Mouse (Mus musculus) olfactory bulb, adult 2 months (tissue): Measurements from ENCODE around the gene Ldb2. TPM values are rescaled to one million over a fixed set of nuclear protein-coding genes. Genes with fewer than 3 reads are reported as not detected.

Experiments used
- H3K27ac ChIP-seq: fragments of 200-500 bp; 2 replicates; pipeline ENCODE4 v1.5.1; 2012; ENCODE audit warnings: low read depth, low read length; ENCODE audit not compliant: insufficient read depth
- H3K4me1 ChIP-seq: fragments of 200-500 bp; 2 replicates; pipeline ENCODE4 v1.6.1; 2012; ENCODE audit warnings: low read length; ENCODE audit not compliant: control insufficient read depth, insufficient read depth
- H3K4me3 ChIP-seq: fragments of 200-500 bp; 2 replicates; pipeline ENCODE4 v1.5.1; 2012; ENCODE audit warnings: mild to moderate bottlenecking, low read depth, low read length, moderate library complexity; ENCODE audit not compliant: insufficient read depth
- CTCF ChIP-seq: fragments of 200-500 bp; IDR thresholded peaks from 2 replicates; pipeline ENCODE4 v1.5.1; 2012; ENCODE audit warnings: low read depth, mild to moderate bottlenecking, low read length, moderate library complexity; ENCODE audit not compliant: insufficient read depth
- POLR2A ChIP-seq: fragments of 200-500 bp; IDR thresholded peaks from 2 replicates; pipeline ENCODE4 v1.6.1; 2012; ENCODE audit warnings: mild to moderate bottlenecking, low read depth, low read length, moderate library complexity; ENCODE audit not compliant: insufficient read depth
- WGBS: fragments of 180-500 bp; shearing (Covaris S2); methylation state at CpG from one replicate; pipeline ENCODE4 v1.1.7; 2018; 5-methylcytosine and 5-hydroxymethylcytosine counted together
- polyA plus RNA-seq: library from polyadenylated mRNA; stranded (reverse); fragments of >200 nt; gene quantifications from 2 replicates; pipeline ENCODE4 v1.2.4, GENCODE M21; 2012; ENCODE audit warnings: low replicate concordance; ENCODE audit not compliant: missing spikeins, insufficient read depth, insufficient read length

The Ldb2 gene
- polyA plus RNA-seq, 1 experiment: not detected

GRCm38 (mm10) chr5:44726546-44727476 is 72.7 kb downstream of the Ldb2 start:
- 75% methylated on average over 14 of the region's 14 CpGs for WGBS
- H3K4me3 ChIP-seq: no peak overlapping the region
- H3K4me1 ChIP-seq: peaks cover 6% of the 10 kb centered on the region
- no peak for TF ChIP-seq POLR2A
- no peak for TF ChIP-seq CTCF
- no peak overlapping the region for H3K27ac ChIP-seq

- H3K27ac ChIP-seq: no peak overlapping the region
- WGBS: 74% methylated on average over 2 of the region's 2 CpGs
- no peak overlapping the region for H3K4me3 ChIP-seq
- H3K4me1 ChIP-seq: peaks cover 6% of the 10 kb centered on the region
- TF ChIP-seq CTCF (no peak), POLR2A (no peak)
These were observed 74.0 kb downstream of the Ldb2 start for GRCm38 (mm10) chr5:44725501-44725900.

DNA sequence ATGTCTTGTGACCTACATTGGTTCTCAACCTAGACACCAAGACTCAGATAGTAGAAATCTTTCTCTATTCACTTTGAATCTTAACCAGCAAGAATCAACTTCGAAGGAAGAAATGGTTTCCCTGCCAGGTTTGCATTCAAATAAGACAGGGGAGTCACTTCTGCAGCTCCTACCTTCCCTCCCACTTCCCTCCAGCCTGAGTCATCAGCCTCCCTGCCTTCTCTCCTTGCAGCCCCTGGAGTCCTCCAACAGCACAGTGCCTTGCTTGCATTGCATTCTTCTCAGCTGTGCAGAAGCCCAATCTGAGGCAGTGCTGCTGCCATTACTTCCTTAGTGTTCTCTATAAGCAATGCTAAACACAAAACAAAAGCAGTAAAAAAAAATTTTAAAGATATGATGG is 79.6 kb downstream of the Ldb2 start:
- TF ChIP-seq POLR2A: no peak
- TF ChIP-seq CTCF: no peak
- 53% methylated on average over 1 of the region's 1 CpGs for WGBS
- no peaks in the 10 kb centered on the region for H3K4me1 ChIP-seq

DNA sequence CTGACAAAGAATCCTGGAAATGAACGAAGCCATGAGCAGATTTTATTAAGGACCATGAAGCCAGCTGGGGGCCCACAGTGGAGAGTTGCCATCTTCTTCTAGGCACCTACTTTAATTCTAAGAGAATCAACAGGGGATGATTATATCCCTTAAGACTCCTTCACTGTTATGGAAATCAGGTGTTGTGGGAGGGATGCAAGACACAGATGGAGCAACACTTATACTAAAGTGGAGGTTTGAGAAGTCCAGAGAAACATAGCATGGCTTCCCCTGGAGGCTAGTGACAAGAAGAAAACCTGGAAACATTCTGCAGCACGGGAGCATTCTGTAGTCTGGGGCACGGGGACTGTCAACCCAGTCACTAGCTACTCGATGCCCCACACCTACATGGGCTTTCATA is 85.0 kb downstream of the Ldb2 start:
- no peak overlapping the region for H3K4me3 ChIP-seq
- no peaks in the 10 kb centered on the region for H3K4me1 ChIP-seq
- WGBS: 74% methylated on average over 4 of the region's 4 CpGs
- TF ChIP-seq CTCF (no peak), POLR2A (no peak)
- H3K27ac ChIP-seq: no peak overlapping the region

More for the DNA sequence above, 79.6 kb downstream of the Ldb2 start:
- Histone ChIP-seq H3K27ac (no peak overlapping the region), H3K4me3 (no peak overlapping the region)

GRCm38 (mm10) chr5:44713181-44713789 is 86.2 kb downstream of the Ldb2 start:
- WGBS: 39% methylated on average over 5 of the region's 5 CpGs
- TF ChIP-seq POLR2A (no peak), CTCF (no peak)
- no peak overlapping the region for H3K27ac ChIP-seq
- no peak overlapping the region for H3K4me3 ChIP-seq
- H3K4me1 ChIP-seq: no peaks in the 10 kb centered on the region

DNA sequence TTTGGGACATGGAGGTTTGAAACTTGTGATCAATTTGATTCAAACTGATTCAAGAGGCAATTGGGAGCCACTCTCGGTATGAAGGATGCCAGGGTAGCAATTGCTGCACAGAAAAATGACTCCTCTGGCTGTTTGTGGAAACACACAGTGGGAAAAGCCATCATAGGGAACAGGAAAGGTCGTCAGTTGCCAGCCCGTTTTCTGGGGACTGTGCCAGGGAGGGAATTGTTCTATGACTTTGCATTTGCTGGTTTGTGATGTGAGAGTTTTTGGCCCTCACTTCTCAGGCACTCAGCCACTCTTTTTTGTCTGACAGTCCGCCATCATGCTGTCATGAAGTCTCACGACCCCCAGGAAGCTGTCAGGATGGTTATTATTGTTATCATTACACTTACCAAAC is 88.3 kb downstream of the Ldb2 start:
- Histone ChIP-seq H3K4me1 (no peaks in the 10 kb centered on the region), H3K27ac (no peak overlapping the region), H3K4me3 (no peak overlapping the region)
- WGBS: 37% methylated on average over 5 of the region's 5 CpGs
- TF ChIP-seq POLR2A (no peak), CTCF (no peak)

DNA sequence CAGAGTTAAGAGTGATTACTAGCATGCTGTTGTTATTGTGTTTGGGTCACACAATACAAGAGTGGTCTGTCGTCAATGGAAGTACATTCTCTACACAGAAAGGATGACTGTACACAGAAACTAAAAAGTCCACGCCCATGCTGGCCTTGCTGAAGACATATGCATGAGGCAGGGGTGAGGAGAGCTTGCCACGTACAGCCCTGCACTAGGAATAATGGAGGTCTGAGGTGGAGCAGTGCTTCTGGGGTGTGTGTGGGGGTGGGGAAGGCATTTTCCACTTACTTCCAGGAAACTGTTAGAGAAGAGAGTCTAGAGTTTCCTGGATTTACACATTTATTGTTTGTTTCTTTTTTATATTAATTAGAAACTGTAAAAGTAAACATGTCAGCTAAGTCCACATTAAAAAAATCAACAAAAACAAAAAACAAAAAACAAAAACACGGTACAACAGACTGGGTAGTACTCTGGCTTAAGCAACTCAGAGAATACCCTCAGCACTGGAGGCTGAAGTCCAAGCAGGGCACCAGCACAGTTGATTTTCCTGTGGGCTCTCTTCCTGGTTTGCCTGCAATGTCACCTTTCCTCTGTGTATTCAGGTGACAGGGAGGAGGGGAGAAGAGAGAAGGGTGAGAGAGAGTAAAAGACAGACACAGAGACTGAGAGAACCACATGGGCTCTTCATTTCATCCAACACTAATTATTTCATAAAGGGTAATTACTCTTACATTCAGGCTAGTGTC is 89.2 kb downstream of the Ldb2 start:
- Histone ChIP-seq H3K4me3 (no peak overlapping the region), H3K4me1 (no peaks in the 10 kb centered on the region), H3K27ac (no peak overlapping the region)
- 83% methylated on average over 4 of the region's 4 CpGs for WGBS
- TF ChIP-seq POLR2A: no peak
- TF ChIP-seq CTCF: no peak

GRCm38 (mm10) chr5:44709276-44709675 is 90.2 kb downstream of the Ldb2 start:
- WGBS: 94% methylated on average over 2 of the region's 2 CpGs

More at GRCm38 (mm10) chr5:44709276-44709675, 90.2 kb downstream of the Ldb2 start:
- Histone ChIP-seq H3K4me3 (no peak overlapping the region), H3K4me1 (no peaks in the 10 kb centered on the region), H3K27ac (no peak overlapping the region)
- TF ChIP-seq POLR2A (no peak), CTCF (no peak)
